Mouse (Mus musculus) embryo, embryonic 11 days (tissue): Measurements from ENCODE around the gene Ryk.
"Not testable (repeated sequence)": the region's sequence is repeated elsewhere in the genome, so short reads cannot be mapped to it uniquely, and the experiment has no call there.

ENCODE experiments used
- DNase-seq: peaks from one replicate; pipeline ENCODE4 v3.0.0-alpha.2; 2015

Gene Ryk

GRCm38 (mm10) chr9:102911526-102911925, 76.8 kb downstream of the Ryk start:
- DNase-seq = no peak

GRCm38 (mm10) chr9:102912516-102913035, 77.9 kb downstream of the Ryk start:
- no peak for DNase-seq

- not testable (repeated sequence) for DNase-seq
Observed at GRCm38 (mm10) chr9:102913597-102913996, 78.9 kb downstream of the Ryk start.

GRCm38 (mm10) chr9:102914583-102914982, 79.9 kb downstream of the Ryk start:
- no peak for DNase-seq

- DNase-seq = no peak
Observed at GRCm38 (mm10) chr9:102915292-102915854, 80.7 kb downstream of the Ryk start.

GRCm38 (mm10) chr9:102916076-102916475, 81.4 kb downstream of the Ryk start:
- DNase-seq = no peak

- peak; percentile 24 for DNase-seq
Observed at GRCm38 (mm10) chr9:102917532-102918129, 82.9 kb downstream of the Ryk start.

GRCm38 (mm10) chr9:102919486-102919885, 84.8 kb downstream of the Ryk start:
- no peak for DNase-seq

GRCm38 (mm10) chr9:102921791-102922190, 87.1 kb downstream of the Ryk start:
- DNase-seq = no peak

GRCm38 (mm10) chr9:102922866-102923434, 88.2 kb downstream of the Ryk start:
- no peak for DNase-seq

- no peak for DNase-seq
Observed at GRCm38 (mm10) chr9:102923836-102924235, 89.1 kb downstream of the Ryk start.

- no peak for DNase-seq
Observed at GRCm38 (mm10) chr9:102924627-102925316, 90.1 kb downstream of the Ryk start.

GRCm38 (mm10) chr9:102926137-102926536, 91.4 kb downstream of the Ryk start:
- no peak for DNase-seq

GRCm38 (mm10) chr9:102929776-102930175, 95.1 kb downstream of the Ryk start:
- DNase-seq = peak; percentile 51

- peak; percentile 12 for DNase-seq
Observed at GRCm38 (mm10) chr9:102933925-102934721, 99.4 kb downstream of the Ryk start.

- DNase-seq = no peak
Observed at GRCm38 (mm10) chr9:102942221-102942620, 107.5 kb downstream of the Ryk start.

GRCm38 (mm10) chr9:102944891-102945290, 110.2 kb downstream of the Ryk start:
- DNase-seq = no peak

- DNase-seq = no peak
Observed at GRCm38 (mm10) chr9:102946469-102947015, 111.8 kb downstream of the Ryk start.

- DNase-seq = no peak
Observed at GRCm38 (mm10) chr9:102948706-102949105, 114.0 kb downstream of the Ryk start.

- DNase-seq = no peak
Observed at GRCm38 (mm10) chr9:102951091-102951994, 116.6 kb downstream of the Ryk start.

GRCm38 (mm10) chr9:102955866-102956265, 121.1 kb downstream of the Ryk start:
- no peak for DNase-seq
